Mouse (Mus musculus) lung, adult 18-20 months (tissue): Measurements from ENCODE around the gene Stag1.

Source experiments
- DNase-seq, 2 experiments: peaks; one replicate each; pipeline ENCODE4 v3.0.0; 2022; ENCODE audit warnings: mixed read lengths in 2 of 2

Gene Stag1

DNA sequence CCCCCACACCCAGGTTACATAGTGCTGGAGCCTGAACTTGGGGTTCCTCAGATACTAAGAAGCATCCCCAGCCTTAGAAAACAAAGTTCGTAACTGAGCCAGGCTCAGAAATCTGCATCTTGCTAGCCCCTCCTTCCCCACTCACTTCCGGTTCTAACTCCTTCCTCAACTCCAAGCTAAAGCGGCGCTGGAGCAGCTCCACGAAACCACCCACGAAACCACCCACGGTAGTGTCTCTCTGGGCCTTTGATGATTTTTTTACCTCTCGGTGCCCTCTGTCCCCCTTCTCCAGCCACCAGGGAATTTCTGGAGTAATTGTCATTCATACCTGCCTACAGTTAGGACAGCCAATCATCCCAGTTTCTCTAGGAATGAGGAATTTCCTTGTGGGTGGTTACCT lies at the start of gene Stag1:
TSS of gene Stag1 (plus strand) at position 253 of the 400 bp plus-strand sequence.
- no peak for DNase-seq

DNA sequence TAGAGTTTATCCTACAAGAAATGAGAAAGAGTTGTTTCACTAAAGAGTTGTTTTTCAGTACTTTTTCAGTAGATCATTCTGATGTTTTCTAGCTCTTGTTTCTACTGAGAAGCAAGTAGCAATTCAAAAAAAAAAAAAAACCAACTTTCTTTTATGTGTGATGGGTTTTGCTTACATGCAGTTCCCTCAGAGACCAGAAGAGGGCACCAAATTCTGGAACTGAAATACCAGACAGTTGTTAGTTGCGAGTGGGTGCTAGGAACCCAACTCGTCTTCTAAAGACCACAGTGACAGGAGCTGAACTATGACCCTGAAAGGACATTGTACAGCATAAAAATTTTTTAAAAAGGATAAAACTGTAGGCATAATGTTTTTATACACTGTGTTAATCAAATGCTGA lies 49.3 kb upstream of the Stag1 start:
- peak in 1 of 2 experiments; percentile 21 for DNase-seq

DNA sequence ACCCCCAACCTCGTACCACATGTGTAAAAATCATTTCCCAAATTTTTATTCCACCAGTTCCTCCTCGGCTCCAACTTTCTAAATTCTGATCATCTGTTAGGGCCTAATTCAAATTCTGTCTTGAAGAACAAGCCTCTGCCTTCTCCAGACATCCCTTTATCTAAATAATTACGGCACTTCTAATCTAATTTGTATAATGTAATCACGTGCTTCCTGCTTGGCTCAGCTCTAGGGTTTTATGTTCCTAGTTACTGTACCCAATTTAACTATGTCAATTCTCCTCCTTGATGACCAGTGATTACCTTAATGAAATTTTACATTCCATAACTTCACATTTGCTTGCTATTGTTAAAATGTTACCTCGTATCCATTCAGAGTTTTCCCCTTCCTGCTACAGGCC lies 41.9 kb upstream of the Stag1 start:
- DNase-seq, result no peak

DNA sequence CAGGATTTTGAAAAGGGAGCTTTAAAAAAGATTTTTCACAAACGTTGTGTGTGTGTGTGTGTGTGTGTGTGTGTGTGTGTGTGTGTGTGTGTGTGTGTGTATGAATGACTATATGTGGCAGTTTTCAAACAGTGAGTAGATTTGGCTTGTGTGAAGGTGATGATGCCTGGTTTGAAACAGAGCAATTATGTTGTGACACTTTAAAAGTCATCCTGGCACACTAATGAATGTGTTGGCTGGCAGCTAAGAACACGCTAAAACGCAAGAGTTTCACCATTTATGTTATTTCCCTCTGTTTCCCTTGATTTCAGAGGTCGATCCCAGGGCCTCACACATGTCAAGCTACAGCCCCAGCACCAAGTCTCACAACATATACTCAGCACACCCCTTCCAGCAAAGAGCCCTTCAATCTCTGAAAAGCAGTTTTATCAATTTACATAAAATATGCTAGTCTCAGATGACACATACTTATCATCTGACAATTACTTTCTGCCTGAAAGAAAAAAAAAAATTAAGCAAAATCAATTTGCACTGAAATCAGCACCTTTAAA lies 39.5 kb upstream of the Stag1 start:
- no peak for DNase-seq

DNA sequence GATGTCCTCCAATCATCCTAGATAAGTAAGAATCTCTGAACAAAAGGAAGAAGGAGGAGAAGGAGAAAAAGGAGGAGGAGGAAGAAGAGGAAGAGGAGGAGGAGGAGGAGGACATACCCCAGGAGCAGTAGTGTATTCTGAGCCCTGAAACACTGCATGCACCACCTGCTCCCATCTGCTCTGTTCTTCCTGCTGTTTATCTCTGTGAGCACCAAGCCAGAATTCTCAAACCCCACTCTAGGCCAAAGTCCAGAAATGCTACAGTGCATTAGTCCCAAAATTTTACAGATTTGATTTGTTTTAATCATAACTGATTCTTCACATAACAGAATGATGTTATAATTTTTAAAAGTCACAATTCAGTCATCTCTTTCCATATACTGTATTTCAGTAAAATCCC lies 38.6 kb upstream of the Stag1 start:
- DNase-seq, result no peak

DNA sequence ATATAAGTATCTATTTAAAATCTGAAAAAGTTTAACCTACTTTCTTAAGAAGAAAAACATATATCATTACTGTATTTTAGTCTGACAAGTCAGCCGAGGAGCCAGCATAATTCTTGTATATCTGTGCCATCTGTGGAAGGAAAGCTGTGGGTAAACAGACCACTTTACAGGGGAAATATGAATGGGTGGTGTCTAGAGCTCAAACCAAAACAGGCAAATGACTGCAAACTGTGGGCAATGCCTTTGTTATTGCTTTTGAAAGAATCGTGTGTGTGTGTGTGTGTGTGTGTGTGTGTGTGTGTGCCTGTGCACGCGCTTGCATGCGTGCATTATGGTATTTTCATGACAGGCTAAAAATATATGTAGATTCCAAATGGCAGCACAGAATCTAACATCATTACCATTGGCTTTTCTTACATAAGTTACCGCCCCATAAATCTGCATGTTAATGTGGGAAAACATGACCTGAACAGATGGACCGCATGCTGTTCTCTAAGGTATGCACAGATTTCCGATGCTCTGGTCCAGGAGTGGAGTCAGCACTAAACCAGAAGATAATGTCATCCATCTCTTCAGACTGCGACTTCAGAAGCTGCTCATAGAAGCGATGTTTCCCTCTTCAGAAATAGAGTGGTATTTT lies 37.2 kb upstream of the Stag1 start:
- peak in 1 of 2 experiments; percentile 28 for DNase-seq

DNA sequence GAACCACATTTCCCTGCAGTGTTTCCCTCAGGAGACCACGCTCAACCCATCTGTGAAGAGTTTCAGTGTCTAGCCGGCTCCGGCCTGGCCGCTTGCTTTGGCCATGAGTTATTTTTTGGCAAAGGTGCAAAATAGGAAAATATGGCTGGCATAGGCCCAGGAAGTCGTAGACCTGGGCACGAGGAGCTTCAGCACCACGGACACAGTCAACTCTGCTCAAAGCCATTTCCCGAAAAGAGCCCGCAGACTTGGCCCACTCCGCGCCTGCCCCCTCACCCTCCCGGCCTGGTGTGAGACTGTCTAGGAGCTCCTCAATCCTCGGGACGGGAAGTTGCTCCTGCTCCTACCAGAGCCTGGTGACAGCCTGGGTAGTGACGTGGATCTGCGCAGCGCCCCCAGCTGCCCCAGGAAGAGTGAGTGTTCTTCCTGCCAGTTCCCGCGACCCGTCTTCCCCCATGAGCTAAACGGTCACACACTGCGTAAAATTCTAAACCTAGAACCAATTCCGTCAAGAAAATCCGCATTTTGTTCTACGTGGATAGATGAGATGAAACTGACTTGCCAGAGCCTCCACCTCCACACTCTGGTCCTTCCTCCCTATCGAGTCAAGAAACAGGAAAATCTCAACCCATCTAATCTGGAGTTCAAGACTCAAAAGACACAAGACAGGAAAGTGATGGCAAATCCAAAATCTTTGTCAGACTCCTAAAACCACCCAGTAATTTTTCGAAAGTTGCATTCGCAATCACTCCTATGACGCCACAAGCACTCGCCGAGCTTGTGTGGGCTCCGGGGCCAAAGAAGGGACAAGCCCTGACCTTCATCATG lies 27.6 kb upstream of the Stag1 start:
- peak; percentile 67 to 79 for DNase-seq

DNA sequence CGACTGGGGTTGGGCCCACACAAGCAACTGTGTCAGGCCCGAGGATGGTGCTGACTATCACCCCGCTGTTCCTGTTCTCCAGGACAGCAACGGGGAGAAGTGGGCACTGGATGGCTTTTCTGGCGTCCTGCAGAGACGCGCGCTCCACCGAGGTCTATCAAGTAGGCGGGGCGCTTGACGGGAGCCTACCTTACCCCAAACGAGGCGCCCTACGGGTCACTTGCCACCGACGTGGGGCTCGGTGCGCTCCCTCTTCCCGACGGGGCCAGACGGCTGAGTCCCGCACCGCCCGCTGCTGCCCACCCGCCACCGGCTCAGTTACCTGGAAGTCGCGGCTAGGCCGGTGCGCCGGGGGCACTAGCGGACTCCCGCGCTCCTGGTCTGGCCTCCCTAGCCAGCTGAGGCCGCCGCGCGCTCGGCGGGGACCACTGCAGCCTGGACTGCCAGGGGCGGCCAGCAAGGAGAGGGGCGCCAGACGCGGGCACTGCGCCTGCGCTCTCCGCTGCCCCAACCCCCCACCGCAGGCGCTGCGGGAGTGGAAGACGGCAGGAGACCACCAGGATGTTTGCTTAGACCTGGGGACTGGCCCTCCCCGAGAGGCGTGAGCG lies 26.9 kb upstream of the Stag1 start, which contains the start of gene Slc35g2:
TSS of gene Slc35g2 (minus strand) at position 465 of the 608 bp plus-strand sequence.
- peak; percentile 42 to 52 for DNase-seq

DNA sequence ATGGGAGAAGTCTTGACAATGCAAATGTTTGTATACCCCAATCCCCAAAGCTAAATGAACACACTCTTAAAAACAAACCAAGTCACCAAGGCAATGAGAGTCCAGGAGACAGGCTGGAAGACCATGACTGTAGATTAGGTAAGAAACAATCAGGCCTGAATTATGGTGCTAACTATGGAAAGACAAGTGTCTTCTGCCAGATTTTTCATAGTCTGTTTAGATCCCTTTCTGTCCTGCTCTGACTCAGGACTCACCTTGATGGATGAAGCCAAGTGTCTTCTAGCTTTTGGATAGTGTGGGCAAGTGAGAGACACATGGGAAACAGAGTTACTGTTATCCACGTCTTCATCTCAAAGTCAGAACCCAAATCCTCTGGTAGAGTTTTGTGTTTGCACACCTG lies 26.1 kb upstream of the Stag1 start:
- DNase-seq, result no peak

DNA sequence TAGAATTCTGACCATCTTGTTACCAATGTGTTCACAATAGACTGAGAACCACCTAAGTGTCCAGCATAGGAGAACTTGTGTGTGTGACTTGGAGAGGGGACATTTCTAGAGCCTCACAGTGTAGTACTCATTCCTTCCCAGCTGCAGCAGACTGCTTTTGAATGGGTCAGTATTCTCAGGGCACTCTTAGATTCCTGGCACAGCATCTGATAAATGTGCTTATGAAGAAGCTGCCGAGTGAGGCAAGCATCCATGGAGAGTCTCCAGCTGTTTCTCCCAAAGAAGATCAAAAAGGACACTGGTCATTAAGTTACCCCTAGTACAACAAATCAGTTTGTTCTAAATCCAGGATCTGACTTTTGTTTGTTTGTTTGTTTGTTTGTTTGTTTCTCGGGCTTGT lies 24.3 kb upstream of the Stag1 start:
- DNase-seq, result peak in 1 of 2 experiments; percentile 28

DNA sequence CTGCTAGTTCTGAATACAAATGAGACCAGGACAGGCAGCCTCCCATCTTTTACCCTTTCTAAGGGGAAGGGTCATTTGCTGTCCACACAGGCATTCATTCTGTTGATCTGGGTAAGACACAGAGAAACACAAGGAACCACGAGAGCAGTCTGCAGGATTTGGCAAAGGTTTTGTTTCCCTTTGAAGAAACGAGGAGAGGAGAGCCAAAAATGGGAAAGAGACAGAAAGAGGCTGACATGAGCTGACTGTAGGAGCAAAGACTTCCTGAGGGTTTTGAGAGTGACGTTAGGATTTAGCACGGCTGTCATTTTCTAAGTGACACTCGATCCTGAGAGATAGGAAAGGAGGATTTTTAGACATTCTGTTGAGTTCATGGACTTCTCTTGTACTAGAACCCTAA lies 23.7 kb upstream of the Stag1 start:
- DNase-seq, result no peak

DNA sequence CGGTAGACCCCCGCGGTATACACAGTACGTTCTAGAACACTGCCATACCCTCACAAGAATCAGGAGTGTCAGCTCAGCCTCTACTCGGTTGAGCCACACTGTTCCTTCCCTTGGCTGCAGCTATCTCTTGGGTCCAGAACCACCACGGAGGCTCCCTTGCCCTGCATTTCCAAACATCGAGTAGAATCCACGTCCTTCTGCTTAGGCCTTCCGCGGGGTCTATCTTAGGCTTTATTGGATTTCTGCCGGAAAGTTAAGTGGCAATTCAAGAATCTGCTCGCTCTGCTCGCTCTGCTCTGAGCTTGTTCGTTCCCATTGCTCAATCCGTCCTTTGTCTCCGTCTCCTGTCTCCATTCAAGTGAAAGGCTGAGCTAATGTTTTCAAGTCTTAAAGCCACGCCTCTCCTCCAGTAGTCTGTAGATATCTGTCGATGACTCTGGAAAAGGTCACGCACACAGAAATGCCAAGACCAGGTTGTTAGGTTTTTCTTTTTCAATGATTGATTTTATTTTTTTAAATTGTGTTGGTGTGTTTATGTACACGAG lies 17.3 kb upstream of the Stag1 start:
- DNase-seq, result peak in 1 of 2 experiments; percentile 57

DNA sequence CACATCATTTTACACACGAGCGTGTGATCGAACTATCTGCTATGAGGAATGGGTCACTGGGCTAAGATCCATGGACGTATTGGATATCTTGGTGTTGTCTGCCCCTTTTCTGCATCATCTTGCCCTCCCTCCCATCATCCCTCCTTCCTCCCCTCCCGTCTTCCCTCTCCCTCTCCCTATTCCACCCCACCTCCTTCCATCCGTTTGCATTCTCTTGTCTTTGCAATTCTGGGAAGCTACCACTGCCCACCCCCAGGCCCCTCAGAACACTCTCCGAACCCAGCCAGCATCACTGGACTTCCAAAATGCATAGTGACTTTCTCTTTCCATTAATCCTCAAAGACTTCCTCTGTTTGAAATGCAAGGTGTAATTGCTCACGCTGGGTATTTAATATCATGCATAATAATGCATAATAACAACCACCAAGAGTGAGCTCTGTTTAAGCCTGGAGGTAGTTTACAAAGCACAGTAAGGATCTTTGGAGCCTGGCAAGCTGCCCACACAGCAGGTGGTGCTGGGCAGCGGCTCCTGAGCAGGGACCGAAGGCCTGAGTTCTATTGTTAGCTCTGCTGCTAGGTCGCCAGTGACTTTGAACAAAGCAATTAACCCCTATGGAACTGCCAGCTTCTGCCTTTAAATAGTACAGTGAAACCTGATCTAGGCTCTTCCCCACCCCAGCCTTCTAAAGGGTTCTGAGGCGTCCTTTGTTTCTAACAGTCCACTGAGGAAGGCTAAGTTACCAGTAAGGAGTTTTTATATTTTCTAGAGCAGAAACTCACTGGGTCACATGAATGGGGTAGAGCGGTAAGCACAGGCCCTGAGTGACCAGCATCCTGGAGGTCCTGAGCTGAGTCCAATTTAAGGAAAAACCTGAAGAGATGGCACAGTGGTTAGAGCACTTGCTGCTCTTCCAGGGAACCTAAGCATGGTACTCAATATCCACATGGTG lies 15.8 kb upstream of the Stag1 start:
- peak; percentile 47 for DNase-seq

DNA sequence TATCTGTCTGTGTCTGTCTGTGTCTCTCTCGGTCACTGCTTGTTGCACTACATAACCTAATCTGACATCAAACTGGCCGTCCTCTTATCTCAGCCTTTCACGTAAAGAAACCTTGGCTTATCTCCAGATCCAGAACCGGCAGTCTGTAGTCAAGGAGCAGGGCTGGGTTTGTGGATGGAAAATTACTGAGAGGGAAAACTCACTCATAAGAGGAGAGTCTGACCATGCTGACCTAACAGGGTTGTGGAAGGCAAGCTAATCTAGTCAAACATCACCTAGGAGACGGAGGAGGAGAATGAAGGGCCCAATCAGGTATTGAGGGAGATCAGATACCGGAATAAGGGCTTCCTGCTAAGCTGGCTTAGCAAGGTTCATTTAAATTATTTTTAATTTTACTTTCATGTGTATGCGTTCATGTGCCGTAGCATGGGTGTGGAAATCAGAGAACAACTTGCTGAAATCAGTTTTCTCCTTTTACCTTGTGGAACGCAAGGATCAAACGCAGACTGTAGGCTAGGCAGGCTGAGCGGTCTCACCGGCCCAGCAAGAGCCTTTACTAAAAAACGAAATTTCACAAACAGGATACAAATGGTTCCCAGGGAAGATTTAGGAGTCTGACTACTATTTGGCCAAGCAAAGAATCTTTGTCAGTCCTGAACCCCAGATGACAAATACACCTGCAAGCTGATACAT lies 14.6 kb upstream of the Stag1 start:
- DNase-seq, result peak; percentile 62 to 81

DNA sequence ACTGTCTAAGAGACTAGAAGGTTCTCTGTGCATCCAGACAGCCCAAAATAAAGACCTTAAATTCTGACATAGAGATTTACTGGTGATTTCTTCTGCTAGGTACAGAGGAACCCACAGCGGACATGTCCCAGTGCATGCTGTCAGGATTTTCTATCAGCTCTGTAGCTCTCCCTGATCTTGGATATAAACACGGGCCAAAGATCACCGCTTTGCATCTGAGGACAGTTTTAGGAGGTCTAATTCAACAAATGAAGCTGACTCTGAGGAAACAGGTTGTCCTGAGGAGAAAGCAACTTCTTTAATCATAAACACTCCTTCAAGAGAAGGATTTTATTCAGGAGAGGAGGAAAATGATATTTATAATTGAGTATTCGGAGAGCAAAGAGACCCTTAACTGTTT lies 13.6 kb upstream of the Stag1 start:
- no peak for DNase-seq

DNA sequence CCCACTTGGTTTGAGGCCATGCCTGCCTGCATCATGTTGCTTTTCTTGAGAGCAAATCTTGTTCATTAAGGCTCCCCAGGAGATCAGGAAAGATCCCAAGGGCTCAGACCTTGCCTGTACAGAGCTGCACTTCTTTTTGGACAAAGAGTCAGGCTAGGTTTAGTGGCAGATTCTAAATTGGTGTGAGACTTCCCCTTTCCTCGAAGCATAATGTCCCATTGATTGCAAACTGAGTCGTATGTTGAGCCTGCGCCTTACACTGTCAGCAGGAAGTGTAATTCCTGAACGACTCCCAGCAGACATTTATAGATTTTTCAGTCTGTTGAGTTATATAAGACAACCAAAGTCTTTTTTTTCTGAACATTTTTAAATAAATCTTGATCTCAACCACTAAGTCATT lies 7.1 kb upstream of the Stag1 start:
- no peak for DNase-seq

DNA sequence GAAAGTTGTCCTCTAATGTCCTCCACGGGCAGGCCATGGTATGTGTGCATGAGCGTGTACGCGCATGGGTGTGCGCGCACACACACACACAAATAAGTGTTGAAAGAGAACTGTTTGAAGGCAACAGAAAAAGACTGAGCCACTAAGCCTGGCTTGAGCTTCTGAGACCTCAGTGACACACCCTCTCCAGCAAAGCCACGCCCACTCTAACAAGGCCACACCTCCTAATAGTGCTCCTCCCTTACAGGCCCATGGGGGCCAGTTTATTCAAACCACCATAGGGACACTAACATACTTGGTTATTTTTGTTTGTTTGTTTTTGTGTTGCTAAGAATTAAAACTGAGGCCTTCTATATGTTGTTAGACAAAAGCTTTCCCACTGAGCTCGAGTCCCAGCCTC lies 1.3 kb upstream of the Stag1 start:
- DNase-seq, result no peak

DNA sequence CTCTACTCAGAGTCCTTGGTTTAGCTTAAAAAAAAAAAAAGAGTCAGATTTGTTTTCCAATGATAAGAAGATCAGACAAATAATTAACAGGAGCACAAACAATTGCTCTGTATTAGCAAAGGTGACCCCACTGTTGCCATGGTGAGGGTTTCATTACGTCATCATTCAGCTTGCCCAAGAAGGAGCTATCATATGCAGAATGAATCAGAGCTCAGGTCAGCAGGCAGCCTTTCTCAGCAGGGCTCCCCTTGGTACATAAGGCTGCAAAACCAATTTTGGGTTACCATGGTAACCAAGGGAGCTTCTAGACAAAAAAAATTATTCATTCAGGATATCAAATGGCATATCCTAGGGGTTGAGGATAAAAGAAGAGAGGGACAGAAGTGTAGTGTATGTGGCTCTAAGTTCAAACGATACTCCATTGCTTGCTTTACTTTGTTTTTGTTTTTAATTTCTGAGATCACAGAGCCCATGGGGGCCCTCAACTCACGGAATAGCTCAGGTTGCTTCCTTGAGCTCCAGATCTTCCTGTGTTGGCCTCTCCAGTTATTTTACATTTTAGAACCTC lies 2.2 kb downstream of the Stag1 start:
- DNase-seq, result no peak

DNA sequence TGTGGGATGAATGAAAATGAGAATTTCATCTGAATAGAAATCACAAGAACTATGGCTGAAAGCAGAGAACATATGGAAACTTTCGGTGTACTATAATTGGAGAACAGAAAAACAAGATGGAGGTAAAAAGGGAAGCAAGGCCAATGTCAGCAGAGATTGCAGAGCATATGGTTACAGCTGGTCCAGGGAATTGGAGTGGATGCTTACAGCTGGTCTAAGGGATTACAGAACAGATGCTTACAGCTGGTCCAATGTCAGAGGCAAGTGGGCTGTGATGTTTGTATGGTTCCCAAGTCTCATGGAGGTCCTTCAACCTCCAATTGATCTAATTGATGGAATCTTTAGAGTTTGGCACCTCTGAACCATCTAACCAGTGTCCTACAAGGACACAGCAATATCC lies 4.5 kb downstream of the Stag1 start:
- DNase-seq, result no peak

DNA sequence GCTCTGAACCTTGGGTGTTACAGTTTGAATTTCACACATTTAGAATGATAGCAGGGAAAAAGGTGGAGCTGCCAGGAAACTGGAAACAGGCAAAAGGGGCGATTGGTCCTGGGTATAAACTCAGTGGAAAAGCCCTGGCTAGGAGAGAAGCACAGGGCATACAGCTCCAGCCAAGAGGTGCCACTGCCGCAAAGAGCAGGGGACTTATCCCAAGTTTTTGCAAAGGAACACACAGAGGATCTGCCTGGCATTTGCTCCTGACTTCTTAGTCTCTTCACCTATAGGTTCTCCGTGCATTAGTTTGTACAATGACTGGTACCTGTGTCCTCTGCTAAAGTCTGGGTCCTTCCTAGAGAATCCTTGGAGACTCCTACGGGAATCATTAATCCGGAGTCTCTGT lies 5.6 kb downstream of the Stag1 start:
- no peak for DNase-seq

DNA sequence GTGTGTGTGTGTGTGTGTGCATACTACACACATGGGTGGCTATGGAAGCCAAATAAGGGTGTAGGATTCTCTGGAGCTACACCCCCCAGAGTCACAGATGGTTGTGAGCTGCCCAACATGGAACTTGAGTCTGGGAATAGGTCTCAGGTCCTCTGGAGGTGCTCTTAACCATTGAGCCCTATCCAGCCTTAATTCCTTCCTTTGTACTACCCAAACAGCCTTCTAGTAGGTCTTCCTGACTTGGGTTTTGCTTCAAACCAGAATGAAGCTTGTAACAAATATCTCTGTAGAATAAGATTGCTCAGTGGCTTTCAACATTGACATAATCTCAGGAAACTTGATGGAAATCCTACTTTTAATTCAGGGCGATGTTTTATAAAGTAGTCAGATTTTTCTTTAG lies 7.9 kb downstream of the Stag1 start:
- DNase-seq, result no peak
